Mouse (Mus musculus): Measurements from ENCODE around the gene Uncx. TPM values are rescaled to one million over a fixed set of nuclear protein-coding genes. Genes with fewer than 3 reads are reported as not detected.

Gene Uncx
- total RNA-seq, 1 experiment = not detected

GRCm38 (mm10) chr5:139593746-139594145 is 50.5 kb downstream of the Uncx start:
- Histone ChIP-seq H3K4me3 (ENCODE audit: insufficient read depth in 1 of 2, low read depth in 1 of 2, low read length in 2 of 2, poor library complexity in 1 of 2, severe bottlenecking in 1 of 2) (no peak overlapping the region), H3K27ac (ENCODE audit: insufficient read depth, low read depth, low read length, poor library complexity, severe bottlenecking) (no peak overlapping the region), H3K9ac (ENCODE audit: insufficient read depth, low read depth, low read length, poor library complexity, severe bottlenecking) (no peak overlapping the region), H3K4me1 (ENCODE audit: control insufficient read depth in 2 of 2, insufficient read depth in 2 of 2, low read length in 2 of 2, poor library complexity in 1 of 2) (no peaks in the 10 kb centered on the region; a peak in 1 of 4 replicates), H3K36me3 (ENCODE audit: control insufficient read depth, insufficient read depth, low read length, poor library complexity, severe bottlenecking) (no peaks in the 10 kb centered on the region), H3K9me3 (ENCODE audit: control insufficient read depth, insufficient read depth, low read depth, low read length) (no peaks in the 10 kb centered on the region)
- in situ Hi-C loops (cut with MboI; ENCODE audit: low sequenced_read_pairs in 2 of 2, unreplicated experiment in 2 of 2) = no loop called here
- no peak for TF ChIP-seq ZNF384 (IDR thresholded peaks at IDR 0.05; ENCODE audit: low read depth, low read length)
- DNase-seq (ENCODE audit: low read depth, low spot score) = no peak

- no peak overlapping the region for H3K27ac ChIP-seq (ENCODE audit: insufficient read depth, low read depth, low read length, poor library complexity, severe bottlenecking)
- no peaks in the 10 kb centered on the region for H3K9me3 ChIP-seq (ENCODE audit: control insufficient read depth, insufficient read depth, low read depth, low read length)
- TF ChIP-seq ZNF384 (IDR thresholded peaks at IDR 0.05; ENCODE audit: low read depth, low read length) (no peak), ZC3H11A (IDR thresholded peaks at IDR 0.05; ENCODE audit: borderline replicate concordance, low read depth, low read length) (no peak), HCFC1 (IDR thresholded peaks at IDR 0.05; ENCODE audit: borderline replicate concordance, insufficient read depth, low read length) (no peak)
- no peak overlapping the region for H3K4me3 ChIP-seq (ENCODE audit: insufficient read depth in 1 of 2, low read depth in 1 of 2, low read length in 2 of 2, poor library complexity in 1 of 2, severe bottlenecking in 1 of 2)
- no peak for DNase-seq (ENCODE audit: low read depth, low spot score)
- in situ Hi-C loops (cut with MboI; ENCODE audit: low sequenced_read_pairs in 2 of 2, unreplicated experiment in 2 of 2) = no loop called here
- H3K4me1 ChIP-seq (ENCODE audit: control insufficient read depth in 2 of 2, insufficient read depth in 2 of 2, low read length in 2 of 2, poor library complexity in 1 of 2) = no peaks in the 10 kb centered on the region; a peak in 2 of 4 replicates
- H3K9ac ChIP-seq (ENCODE audit: insufficient read depth, low read depth, low read length, poor library complexity, severe bottlenecking) = no peak overlapping the region
- H3K36me3 ChIP-seq (ENCODE audit: control insufficient read depth, insufficient read depth, low read length, poor library complexity, severe bottlenecking) = no peaks in the 10 kb centered on the region
Measured at GRCm38 (mm10) chr5:139595001-139595400, 51.7 kb downstream of the Uncx start.

Other genes starting within 250 kb of the Uncx start
- gene Adap1, start 217.9 kb upstream of the Uncx start, total RNA-seq (2012; rRNA removed) = 65.0 and 72.4 TPM in 2 replicates
- gene Cox19, start 192.1 kb upstream of the Uncx start, total RNA-seq (2012; rRNA removed) = 19.1 and 26.6 TPM in 2 replicates
- not detected in 2 replicates for gene Cyp2w1, start 190.9 kb upstream of the Uncx start, total RNA-seq (2012; rRNA removed)
- 1.1 and 1.3 TPM in 2 replicates for gene Gpr146, start 165.8 kb upstream of the Uncx start, total RNA-seq (2012; rRNA removed)
- gene C130050O18Rik, start 138.2 kb upstream of the Uncx start, total RNA-seq (2012; rRNA removed) = 0.49 and 1.0 TPM in 2 replicates
- gene Gper1, start 120.3 kb upstream of the Uncx start, total RNA-seq (2012; rRNA removed) = 0.27 and 1.0 TPM in 2 replicates
- gene 3110082I17Rik, start 83.0 kb upstream of the Uncx start, total RNA-seq (2012; rRNA removed) = 29.5 and 32.6 TPM in 2 replicates
- gene Zfand2a, start 58.9 kb upstream of the Uncx start, total RNA-seq (2012; rRNA removed) = 9.6 and 17.4 TPM in 2 replicates
- 2.1 and 2.2 TPM in 2 replicates for gene Micall2, start 192.8 kb downstream of the Uncx start, total RNA-seq (2012; rRNA removed)
- gene Ints1, start 232.2 kb downstream of the Uncx start, total RNA-seq (2012; rRNA removed) = 164 and 203 TPM in 2 replicates
- 16.8 and 19.9 TPM in 2 replicates for gene Mafk, start 248.0 kb downstream of the Uncx start, total RNA-seq (2012; rRNA removed)

All from ES-E14 (cell line).